Mouse (Mus musculus): ENCODE measurements at regions not wholly inside any gene's neighbourhood (a gene's known extent, or its start where the extent isn't known, plus 50 kb on each side); places are given as distances from the start of the nearest gene placed in this dataset.

GRCm38 (mm10) chr12:106852736-106853135 is 635.7 kb upstream of the 3110018I06Rik start:
- TF ChIP-seq FOSL1 (IDR thresholded peaks at IDR 0.05; ENCODE audit: insufficient read depth, low read length, poor library complexity, severe bottlenecking) (no peak), CTCF (IDR thresholded peaks at IDR 0.05; ENCODE audit: control insufficient read depth, insufficient read depth, insufficient read length) (no peak), MYOG (IDR thresholded peaks at IDR 0.05; ENCODE audit: control insufficient read depth, extremely low read depth, insufficient read length) (no peak), MYOD1 (IDR thresholded peaks at IDR 0.05; ENCODE audit: control insufficient read depth, insufficient read length, low read depth) (no peak), CEBPB (IDR thresholded peaks at IDR 0.05; ENCODE audit: low read depth) (no peak), USF1 (IDR thresholded peaks at IDR 0.05; ENCODE audit: low read depth) (no peak), MAX (IDR thresholded peaks at IDR 0.05) (no peak)
